Mouse (Mus musculus): ENCODE data around the gene Nudt22.

- no peak for TF ChIP-seq CTCF (IDR thresholded peaks at IDR 0.05)
- no peak for TF ChIP-seq POLR2A (IDR thresholded peaks at IDR 0.05; ENCODE audit: insufficient read depth, low read depth, low read length)
- TF ChIP-seq EP300 (IDR thresholded peaks at IDR 0.05; ENCODE audit: insufficient read depth, low read depth, low read length), result no peak
Observed at GRCm38 (mm10) chr19:6994002-6994401, 1.9 kb downstream of the Nudt22 start.
